15 mouse cellular contexts compared by ENCODE assay signal in genomic region chr8:122098766-122099165, GRCm38 (mm10).
"Had no signal": no experiment of that assay in that cellular context is flagged by ENCODE, and none has a peak within 500 bp of the region (broad histone marks: within the 10 kb centered on the region; RNA-seq: fewer than 3 reads in every experiment).

No protein-coding gene starts in this region.

- H3K27me3 ChIP-seq: limb, embryonic 13.5 days; midbrain, embryonic 12.5 days; neural tube, embryonic 13.5 days; stomach, embryonic 15.5 days had no signal

- H3K27ac ChIP-seq: hindbrain, postnatal 0 days; limb, embryonic 13.5 days; liver, embryonic 13.5 days; midbrain, embryonic 12.5 days; neural tube, embryonic 13.5 days; stomach, embryonic 15.5 days had no signal

- H3K9ac ChIP-seq: limb, embryonic 13.5 days; liver, embryonic 13.5 days; midbrain, embryonic 12.5 days; neural tube, embryonic 13.5 days; stomach, embryonic 15.5 days had no signal

- H3K9me3 ChIP-seq: limb, embryonic 13.5 days; liver, embryonic 13.5 days; midbrain, embryonic 12.5 days; neural tube, embryonic 13.5 days; stomach, embryonic 15.5 days had no signal

- H3K36me3 ChIP-seq: limb, embryonic 13.5 days; liver, embryonic 13.5 days; midbrain, embryonic 12.5 days; neural tube, embryonic 13.5 days; stomach, embryonic 15.5 days had no signal

- H3K4me3 ChIP-seq: limb, embryonic 13.5 days; liver, embryonic 13.5 days; midbrain, embryonic 12.5 days; neural tube, embryonic 13.5 days; stomach, embryonic 15.5 days had no signal

- H3K4me2 ChIP-seq: limb, embryonic 13.5 days; liver, embryonic 13.5 days; midbrain, embryonic 12.5 days; neural tube, embryonic 13.5 days; stomach, embryonic 15.5 days had no signal

- ATAC-seq: hindbrain, postnatal 0 days; midbrain, embryonic 16.5 days had no signal

- DNase-seq: layer of hippocampus, adult 9-11 months; layer of hippocampus, postnatal 36 days; left cerebral cortex, postnatal 4 days; liver, embryonic 13.5 days; lung, adult 18-20 months; retina, postnatal 1 day; right cerebral cortex, postnatal 14 days; thymus, adult 2 months; thymus, postnatal 25 days had no signal
